15 mouse cellular contexts compared by ENCODE assay signal in the genomic region with DNA sequence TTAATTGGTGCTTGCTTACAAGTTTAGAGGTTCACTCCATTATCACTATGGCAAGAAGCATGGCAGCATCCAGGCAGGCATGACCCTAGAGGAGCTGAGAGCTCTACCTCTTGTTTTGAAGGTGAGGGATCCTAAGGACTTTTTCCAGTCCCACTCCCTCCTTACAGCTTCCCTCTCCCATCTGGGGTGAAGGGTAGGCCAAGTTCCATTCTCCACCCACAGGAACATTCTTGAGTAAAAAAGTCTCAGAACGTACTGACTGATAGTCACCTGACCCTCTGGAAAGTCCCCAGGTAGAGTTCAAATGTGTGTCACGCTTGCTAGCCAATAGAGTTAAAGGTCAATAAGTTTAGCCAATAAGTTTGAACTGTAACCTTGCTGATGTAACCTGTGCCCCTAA.
DNase-seq lines count a peak whose midpoint lies in the region.
"Had no signal": no experiment of that assay in that cellular context is flagged by ENCODE, and none has a peak within 500 bp of the region (broad histone marks: within the 10 kb centered on the region; RNA-seq: fewer than 3 reads in every experiment).

No protein-coding gene starts in this region.

- peak; percentile 12 for DNase-seq in kidney, adult 9 months
- DNase-seq in kidney, postnatal 36 days = no peak
- peak; percentile 77 for DNase-seq in ES-CJ7 (ENCODE audit: low read depth, low spot score)
- peak; percentile 62 for DNase-seq in ZHBTc4 (ENCODE audit: low read depth, low spot score)
- no peak for DNase-seq in heart, adult 8-10 months (ENCODE audit: low spot score)
- no peak for DNase-seq in lung, postnatal 10 days
- DNase-seq: adrenal gland, adult 2 months; adrenal gland, postnatal 10 days; adrenal gland, postnatal 25 days; cerebellum, adult 11-12 months; cerebellum, adult 2 months; cerebellum, adult 9-10 months; cerebellum, postnatal 10 days; cerebellum, postnatal 25 days; forebrain, postnatal 0 days had no signal

Comparison
In these comparisons a context has a peak if more than half of its experiments do, and no peak if none do; other contexts are left out.
1. DNase-seq: peak in kidney, adult 9 months (single experiment), ES-CJ7 (single experiment) and ZHBTc4 (single experiment); none in kidney, postnatal 36 days (0 of 2), heart, adult 8-10 months (single experiment) and lung, postnatal 10 days (single experiment).